Mouse (Mus musculus): ENCODE measurements around the gene Gm49366. TPM values are rescaled to one million over a fixed set of nuclear protein-coding genes. Genes with fewer than 3 reads are reported as not detected.

The Gm49366 gene
- polyA plus RNA-seq, 1 experiment, result not detected

DNA sequence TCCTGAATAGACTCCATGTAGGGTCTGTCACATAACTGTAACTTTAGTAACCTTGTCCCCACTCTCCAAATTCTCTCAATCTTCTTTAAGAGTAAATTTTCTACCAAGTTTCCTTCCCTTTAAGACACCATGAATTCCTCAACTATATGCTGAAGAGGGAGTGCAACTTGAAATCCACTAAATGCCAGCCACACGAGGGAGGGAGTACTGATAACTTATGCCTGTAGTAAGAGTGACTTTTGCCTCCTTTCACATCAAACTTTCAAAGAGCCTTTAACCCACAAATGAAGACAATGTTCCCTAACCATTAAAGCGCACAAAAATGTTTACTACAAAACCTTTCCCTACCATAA is 62.7 kb downstream of the Gm49366 start:
- 60% methylated on average over 2 of the region's 2 CpGs for WGBS

GRCm38 (mm10) chr12:84107012-84107411 is 68.3 kb downstream of the Gm49366 start:
- TF ChIP-seq CTCF (IDR thresholded peaks at IDR 0.05; ENCODE audit: insufficient read depth, low read length) (no peak), POLR2A (IDR thresholded peaks at IDR 0.05; ENCODE audit: borderline replicate concordance, extremely low read depth, low read depth, low read length) (no peak)
- no peak overlapping the region for H3K4me3 ChIP-seq (replicated peaks; ENCODE audit: extremely low read depth, low read depth, low read length)
- no peak for DNase-seq
- WGBS, result 82% methylated on average over 3 of the region's 3 CpGs
- H3K4me1 ChIP-seq (ENCODE audit: control insufficient read depth, insufficient read depth, low read length), result no peaks in the 10 kb centered on the region

More for the DNA sequence above, 62.7 kb downstream of the Gm49366 start:
- DNase-seq, result no peak
- H3K4me1 ChIP-seq (ENCODE audit: control insufficient read depth, insufficient read depth, low read length), result no peaks in the 10 kb centered on the region
- H3K4me3 ChIP-seq (replicated peaks; ENCODE audit: extremely low read depth, low read depth, low read length), result peak overlapping the region; percentile 49
- TF ChIP-seq POLR2A (IDR thresholded peaks at IDR 0.05; ENCODE audit: borderline replicate concordance, extremely low read depth, low read depth, low read length) (no peak), CTCF (IDR thresholded peaks at IDR 0.05; ENCODE audit: insufficient read depth, low read length) (no peak)

DNA sequence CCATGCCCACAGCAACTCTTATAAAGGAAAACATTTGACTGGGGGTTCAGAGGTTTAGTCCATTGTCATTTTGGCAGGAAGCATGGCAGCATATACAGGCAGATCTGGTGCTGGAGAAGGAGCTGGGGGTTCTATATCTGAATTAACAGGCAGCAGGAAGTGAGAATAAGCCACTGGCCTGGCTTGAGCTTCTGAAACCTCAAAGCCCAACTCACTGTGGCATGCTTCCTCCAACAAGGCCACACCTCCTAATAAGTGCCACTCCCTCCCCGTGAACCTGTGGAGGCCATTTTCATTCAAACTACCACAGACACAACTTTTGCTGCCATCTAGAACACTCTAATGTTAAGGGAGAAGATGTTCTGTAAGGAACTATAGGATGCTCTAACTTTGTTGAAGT is 69.0 kb downstream of the Gm49366 start:
- H3K4me1 ChIP-seq (ENCODE audit: control insufficient read depth, insufficient read depth, low read length), result no peaks in the 10 kb centered on the region
- no peak for TF ChIP-seq POLR2A (IDR thresholded peaks at IDR 0.05; ENCODE audit: borderline replicate concordance, extremely low read depth, low read depth, low read length)
- no peak for TF ChIP-seq CTCF (IDR thresholded peaks at IDR 0.05; ENCODE audit: insufficient read depth, low read length)
- WGBS, result 38% methylated on average over 1 of the region's 1 CpGs
- DNase-seq, result no peak
- no peak overlapping the region for H3K4me3 ChIP-seq (replicated peaks; ENCODE audit: extremely low read depth, low read depth, low read length)

Other genes with a start within 250 kb of the Gm49366 start
- 155 and 165 TPM in 2 replicates for gene Numb, start 117.0 kb upstream of the Gm49366 start, polyA plus RNA-seq (2012; rRNA removed)
- 19.1 and 29.8 TPM in 2 replicates for gene Riox1, start 88.3 kb upstream of the Gm49366 start, polyA plus RNA-seq (2012; rRNA removed)
- 0.05 TPM in 1 of 2 replicates, not detected in the other for gene Heatr4, start 54.1 kb upstream of the Gm49366 start, polyA plus RNA-seq (2012; rRNA removed)
- 18.4 and 20.3 TPM in 2 replicates for gene Acot2, start 51.1 kb upstream of the Gm49366 start, polyA plus RNA-seq (2012; rRNA removed)
- gene Acot1, start 29.4 kb upstream of the Gm49366 start, polyA plus RNA-seq (2012; rRNA removed), result 28.8 and 29.2 TPM in 2 replicates
- gene Acot4, start 556 bp upstream of the Gm49366 start, polyA plus RNA-seq (2012; rRNA removed), result 0.40 TPM in 2 replicates
- not detected in 2 replicates for gene Acot3, start 13.2 kb downstream of the Gm49366 start, polyA plus RNA-seq (2012; rRNA removed)
- gene Acot5, start 30.4 kb downstream of the Gm49366 start, polyA plus RNA-seq (2012; rRNA removed), result not detected in 2 replicates
- gene Acot6, start 61.7 kb downstream of the Gm49366 start, polyA plus RNA-seq (2012; rRNA removed), result 1.9 TPM in 2 replicates
- 4.6 and 9.2 TPM in 2 replicates for gene Dnal1, start 75.4 kb downstream of the Gm49366 start, polyA plus RNA-seq (2012; rRNA removed)
- 0.84 and 1.3 TPM in 2 replicates for gene Pnma1, start 109.6 kb downstream of the Gm49366 start, polyA plus RNA-seq (2012; rRNA removed)
- 26.5 and 29.5 TPM in 2 replicates for gene Elmsan1, start 179.9 kb downstream of the Gm49366 start, polyA plus RNA-seq (2012; rRNA removed)
- 7.3 and 14.5 TPM in 2 replicates for gene Ptgr2, start 246.3 kb downstream of the Gm49366 start, polyA plus RNA-seq (2012; rRNA removed)

Measured in lung, adult 2 months (tissue).